Mouse (Mus musculus) erythroblast, embryonic 14.5 days (primary cell): Measurements from ENCODE around the gene Hfe2.

ENCODE experiments used
- GATA1 ChIP-seq: IDR thresholded peaks from 2 replicates; pipeline ENCODE4 v1.6.1; 2012; ENCODE audit warnings: low read length, inconsistent platforms, mixed read lengths
- TAL1 ChIP-seq: IDR thresholded peaks from 3 replicates; pipeline ENCODE4 v1.6.1; 2012; ENCODE audit warnings: low read length, inconsistent platforms, mixed read lengths

DNA sequence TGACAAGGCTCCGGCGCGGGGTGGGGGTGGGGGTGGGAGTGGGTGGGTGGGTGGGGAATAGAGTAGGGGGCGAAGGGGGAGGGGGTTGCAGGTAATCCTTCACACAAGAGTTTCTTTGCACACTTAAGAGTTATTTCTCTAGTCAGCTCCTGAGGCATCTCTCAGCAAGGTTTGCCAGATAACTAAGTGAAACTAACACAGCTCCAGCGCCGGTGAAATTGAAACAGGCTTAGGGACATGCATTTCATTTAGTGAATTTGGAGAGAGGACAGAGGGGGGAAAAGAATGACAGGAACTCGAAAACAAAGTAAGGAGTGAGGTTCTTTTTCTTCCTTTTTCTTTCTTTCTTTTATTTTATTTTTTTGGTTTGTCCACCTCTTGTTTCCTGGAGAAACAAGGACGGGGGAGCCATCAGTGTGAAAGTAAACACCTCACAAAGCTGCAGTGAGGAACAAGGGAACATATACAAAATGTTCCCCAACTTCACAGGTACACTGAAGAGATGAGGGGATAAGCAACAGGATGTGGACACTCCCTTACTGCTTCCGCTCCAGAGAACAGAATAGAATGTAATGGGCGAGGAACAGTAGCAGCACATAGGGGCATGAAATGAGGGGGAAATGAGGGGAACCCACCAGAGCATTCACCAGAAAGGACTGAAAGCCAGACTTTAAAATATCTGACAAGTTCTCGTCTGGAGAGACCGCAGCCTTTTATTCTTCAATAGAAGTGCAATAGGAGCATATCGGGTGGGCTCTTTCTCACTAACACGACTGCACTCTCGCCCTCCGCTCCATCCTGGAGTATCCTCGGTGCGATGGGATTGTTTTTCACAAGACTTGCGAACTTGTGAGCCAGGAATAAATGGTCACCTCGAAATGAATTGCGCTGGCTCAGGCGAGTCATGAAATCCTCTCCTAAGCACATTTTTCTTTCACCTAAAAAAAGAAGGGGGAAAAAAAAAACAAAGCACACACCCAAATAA is 32.0 kb downstream of the Hfe2 start:
- TF ChIP-seq GATA1 (peak; percentile 96), TAL1 (no peak)
